Mouse (Mus musculus): ENCODE results near the gene Fut7. TPM values are rescaled to one million over a fixed set of nuclear protein-coding genes. Genes with fewer than 3 reads are reported as not detected.

The Fut7 gene
- total and polyA plus RNA-seq, 2 experiments from 2014 or later, result not detected

DNA sequence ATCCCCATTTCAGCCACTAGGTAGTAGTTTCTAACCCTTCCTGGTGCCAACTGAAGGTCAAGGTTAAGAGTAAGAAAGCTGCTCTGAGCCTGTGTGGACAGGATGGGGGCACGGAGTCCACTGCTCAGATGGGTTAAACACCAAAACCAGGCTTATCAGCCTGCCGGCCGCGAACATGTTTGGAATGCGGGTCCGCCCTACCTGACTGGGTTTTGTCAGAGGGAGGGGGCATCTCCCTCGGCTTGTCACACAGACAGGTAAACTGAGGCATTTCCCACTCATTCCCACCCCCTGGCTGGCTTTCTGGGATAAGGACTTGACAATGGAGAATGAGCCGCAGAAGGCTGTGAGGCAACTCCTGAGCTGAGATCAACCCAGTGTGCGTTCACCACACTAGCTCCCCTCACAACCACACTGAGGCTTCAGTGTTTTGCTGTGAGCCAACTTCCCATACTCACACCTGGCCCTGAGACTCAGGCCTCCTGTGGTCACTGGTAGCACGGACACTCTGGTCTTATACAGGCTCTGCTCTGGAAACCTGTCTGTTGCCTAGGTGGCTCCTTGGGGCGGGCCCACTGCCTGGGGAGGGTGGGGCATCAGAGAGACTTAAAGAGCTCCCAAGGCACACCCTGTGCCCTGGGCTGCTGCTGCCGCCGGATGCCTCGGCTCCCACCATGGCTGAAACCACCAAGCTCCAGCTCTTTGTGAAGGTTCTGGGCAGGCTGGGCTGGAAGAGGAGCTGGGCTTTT, 33.3 kb downstream of the Fut7 start, which contains the start of gene Clic3:
Clic3 (plus strand) TSS at position 634 of the 749 bp plus-strand sequence.
- no peaks in the 10 kb centered on the region for H3K9me3 ChIP-seq (replicated peaks; ENCODE audit: control insufficient read depth, low read length)
- no peak within 1 kb of the TSS for H3K4me2 ChIP-seq (ENCODE audit: low read depth, low read length)
- no peak within 1 kb of the TSS for H3K27ac ChIP-seq (ENCODE audit: low read depth)
- H3K9ac ChIP-seq (replicated peaks; ENCODE audit: low read depth, low read length), result no peak within 1 kb of the TSS
- TF ChIP-seq EP300 (IDR thresholded peaks at IDR 0.05; ENCODE audit: low read depth) (no peak), CTCF (IDR thresholded peaks at IDR 0.05; ENCODE audit: low read depth) (no peak)
- no peak within 1 kb of the TSS for H3K4me3 ChIP-seq (ENCODE audit: low read depth, low read length)
- H3K27me3 ChIP-seq (ENCODE audit: control insufficient read depth, insufficient read depth, low read length), result no peaks in the 10 kb centered on the region
- 28% methylated on average over 14 of the region's 14 CpGs for WGBS
- DNase-seq (ENCODE audit: low spot score) (no peak), ATAC-seq (ENCODE audit: insufficient read depth, low read depth) (no peak)
- peaks cover 20% of the 10 kb centered on the region for H3K36me3 ChIP-seq (replicated peaks; ENCODE audit: control insufficient read depth, insufficient read depth, low read length)
- peaks cover 10% of the 10 kb centered on the region for H3K4me1 ChIP-seq (ENCODE audit: control insufficient read depth, insufficient read depth)

DNA sequence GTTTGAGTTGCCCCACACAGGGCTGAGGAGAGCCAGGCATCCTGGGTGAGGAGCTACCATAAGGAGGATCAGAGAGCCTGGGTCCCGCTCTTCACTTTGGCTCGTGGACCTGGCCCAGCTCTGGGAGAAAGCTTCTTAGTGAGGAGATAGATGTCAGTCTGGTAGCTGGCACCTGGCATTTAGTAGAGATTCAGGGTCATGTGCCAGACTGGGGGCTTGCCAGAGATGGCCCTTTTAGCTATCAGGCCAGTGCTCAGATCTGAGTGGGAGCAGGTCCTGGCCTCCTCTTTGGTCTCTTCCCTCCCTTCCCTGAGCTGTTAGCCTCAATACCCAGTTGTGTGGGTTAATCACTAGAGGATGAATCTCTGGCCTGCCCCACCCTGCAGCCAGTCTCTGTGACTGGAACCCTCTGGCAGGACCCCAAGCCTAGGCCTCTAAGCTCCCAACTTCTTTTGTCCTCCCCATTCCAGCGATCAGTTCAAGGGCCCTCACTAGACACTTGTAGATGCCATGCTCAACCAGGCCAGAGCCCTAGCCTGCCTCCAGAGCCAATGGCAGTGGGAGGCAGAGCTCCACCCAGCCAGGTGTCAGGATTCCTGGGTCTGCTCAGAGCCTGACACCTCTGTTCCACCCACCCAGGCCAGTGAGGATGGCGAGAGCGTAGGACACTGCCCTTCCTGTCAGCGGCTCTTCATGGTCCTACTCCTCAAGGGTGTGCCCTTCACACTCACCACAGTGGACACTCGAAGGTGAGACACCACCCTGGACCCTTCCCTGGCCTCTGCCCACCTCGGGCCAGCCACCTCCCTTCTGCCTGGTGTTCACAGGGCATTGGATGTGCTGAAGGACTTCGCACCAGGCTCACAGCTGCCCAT, 34.2 kb downstream of the Fut7 start:
- no peaks in the 10 kb centered on the region for H3K27me3 ChIP-seq (ENCODE audit: control insufficient read depth, insufficient read depth, low read length)
- H3K4me3 ChIP-seq (ENCODE audit: low read depth, low read length), result no peak overlapping the region
- TF ChIP-seq CTCF (IDR thresholded peaks at IDR 0.05; ENCODE audit: low read depth) (no peak), EP300 (IDR thresholded peaks at IDR 0.05; ENCODE audit: low read depth) (no peak)
- no peak for DNase-seq (ENCODE audit: low spot score)
- no peak for ATAC-seq (ENCODE audit: insufficient read depth, low read depth)
- H3K9me3 ChIP-seq (replicated peaks; ENCODE audit: control insufficient read depth, low read length), result no peaks in the 10 kb centered on the region
- H3K4me1 ChIP-seq (ENCODE audit: control insufficient read depth, insufficient read depth), result peaks cover 14% of the 10 kb centered on the region
- peaks cover 20% of the 10 kb centered on the region for H3K36me3 ChIP-seq (replicated peaks; ENCODE audit: control insufficient read depth, insufficient read depth, low read length)
- H3K9ac ChIP-seq (replicated peaks; ENCODE audit: low read depth, low read length), result no peak overlapping the region
- H3K4me2 ChIP-seq (ENCODE audit: low read depth, low read length), result no peak overlapping the region
- 83% methylated on average over 9 of the region's 9 CpGs for WGBS
- no peak overlapping the region for H3K27ac ChIP-seq (ENCODE audit: low read depth)

DNA sequence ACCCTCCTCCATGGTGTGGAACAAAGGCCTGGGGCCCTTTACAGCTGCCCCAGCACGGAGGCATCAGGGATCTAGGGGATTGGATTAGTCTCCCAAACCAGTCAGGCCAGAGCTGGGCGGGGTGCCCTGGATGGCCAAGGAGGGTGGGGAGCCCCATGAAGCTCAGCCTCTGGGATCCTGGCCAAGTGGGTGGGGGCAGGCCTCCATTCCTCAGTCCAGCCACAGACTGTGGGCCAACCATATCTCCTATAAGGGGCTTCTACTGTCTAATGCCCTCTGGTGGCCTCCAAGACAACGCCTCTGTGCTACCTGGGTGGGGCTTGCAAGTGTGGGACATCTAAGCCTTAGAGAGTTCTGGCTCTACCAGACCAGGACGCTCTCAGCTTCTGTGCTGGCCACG, 35.8 kb downstream of the Fut7 start:
- 62% methylated on average over 5 of the region's 5 CpGs for WGBS
- Histone ChIP-seq H3K9me3 (replicated peaks; ENCODE audit: control insufficient read depth, low read length) (no peaks in the 10 kb centered on the region), H3K4me3 (ENCODE audit: low read depth, low read length) (no peak overlapping the region), H3K4me2 (ENCODE audit: low read depth, low read length) (no peak overlapping the region), H3K4me1 (ENCODE audit: control insufficient read depth, insufficient read depth) (peaks cover 14% of the 10 kb centered on the region), H3K36me3 (replicated peaks; ENCODE audit: control insufficient read depth, insufficient read depth, low read length) (peaks cover 20% of the 10 kb centered on the region), H3K9ac (replicated peaks; ENCODE audit: low read depth, low read length) (no peak overlapping the region; the same call in 1 of the 2 replicates), H3K27me3 (ENCODE audit: control insufficient read depth, insufficient read depth, low read length) (no peaks in the 10 kb centered on the region), H3K27ac (ENCODE audit: low read depth) (no peak overlapping the region)
- no peak for ATAC-seq (ENCODE audit: insufficient read depth, low read depth)
- TF ChIP-seq EP300 (IDR thresholded peaks at IDR 0.05; ENCODE audit: low read depth) (no peak), CTCF (IDR thresholded peaks at IDR 0.05; ENCODE audit: low read depth) (no peak; the same call in 1 of the 2 replicates)
- no peak for DNase-seq (ENCODE audit: low spot score)

GRCm38 (mm10) chr2:25460135-25460534, 37.1 kb downstream of the Fut7 start:
- Histone ChIP-seq H3K36me3 (replicated peaks; ENCODE audit: control insufficient read depth, insufficient read depth, low read length) (peaks cover 20% of the 10 kb centered on the region), H3K4me3 (ENCODE audit: low read depth, low read length) (peak overlapping the region; percentile 82), H3K4me1 (ENCODE audit: control insufficient read depth, insufficient read depth) (peaks cover 14% of the 10 kb centered on the region), H3K9ac (replicated peaks; ENCODE audit: low read depth, low read length) (peak overlapping the region; percentile 72), H3K4me2 (ENCODE audit: low read depth, low read length) (peak overlapping the region; percentile 78), H3K27ac (ENCODE audit: low read depth) (peak overlapping the region; percentile 95), H3K9me3 (replicated peaks; ENCODE audit: control insufficient read depth, low read length) (no peaks in the 10 kb centered on the region), H3K27me3 (ENCODE audit: control insufficient read depth, insufficient read depth, low read length) (no peaks in the 10 kb centered on the region)
- WGBS, result 28% methylated on average over 5 of the region's 5 CpGs
- DNase-seq (ENCODE audit: low spot score) (no peak), ATAC-seq (ENCODE audit: insufficient read depth, low read depth) (no peak)
- TF ChIP-seq EP300 (IDR thresholded peaks at IDR 0.05; ENCODE audit: low read depth) (no peak), CTCF (IDR thresholded peaks at IDR 0.05; ENCODE audit: low read depth) (no peak)

- WGBS, result under 1% methylated on average over 48 of the region's 48 CpGs
- H3K36me3 ChIP-seq (replicated peaks; ENCODE audit: control insufficient read depth, insufficient read depth, low read length), result peaks cover 20% of the 10 kb centered on the region
- H3K4me2 ChIP-seq (ENCODE audit: low read depth, low read length), result peak within 1 kb of the TSS; percentile 78
- H3K27me3 ChIP-seq (ENCODE audit: control insufficient read depth, insufficient read depth, low read length), result no peaks in the 10 kb centered on the region
- peak within 1 kb of the TSS; percentile 82 for H3K4me3 ChIP-seq (ENCODE audit: low read depth, low read length)
- H3K27ac ChIP-seq (ENCODE audit: low read depth), result peak within 1 kb of the TSS; percentile 95
- peaks cover 14% of the 10 kb centered on the region for H3K4me1 ChIP-seq (ENCODE audit: control insufficient read depth, insufficient read depth)
- no peaks in the 10 kb centered on the region for H3K9me3 ChIP-seq (replicated peaks; ENCODE audit: control insufficient read depth, low read length)
- peak within 1 kb of the TSS; percentile 72 for H3K9ac ChIP-seq (replicated peaks; ENCODE audit: low read depth, low read length)
- TF ChIP-seq CTCF (IDR thresholded peaks at IDR 0.05; ENCODE audit: low read depth) (no peak), EP300 (IDR thresholded peaks at IDR 0.05; ENCODE audit: low read depth) (peak; percentile 71; the same call in 1 of the 2 replicates)
- peak; percentile 98 for DNase-seq (ENCODE audit: low spot score)
- peak; percentile 92 for ATAC-seq (ENCODE audit: insufficient read depth, low read depth)
These were observed 37.7 kb downstream of the Fut7 start, which contains the start of gene Paxx for GRCm38 (mm10) chr2:25460551-25461309. Gene Paxx (minus strand): TSS chr2:25461094.
